ENCODE assay signal across 8 mouse cellular contexts in genomic region chr17:28079618-28080017, GRCm38 (mm10). TPM values are rescaled to one million over a fixed set of nuclear protein-coding genes. Genes with fewer than 3 reads are reported as not detected.
DNase-seq lines count a peak whose midpoint lies in the region; ATAC-seq lines count a peak whose summit lies in the region.

No protein-coding gene starts in this region.

- no peaks in the 10 kb centered on the region for H3K9me3 ChIP-seq in intestine, embryonic 15.5 days
- H3K9me3 ChIP-seq in midbrain, embryonic 11.5 days (ENCODE audit: control insufficient read depth, low read length), result no peaks in the 10 kb centered on the region

- peaks cover 22% of the 10 kb centered on the region for H3K4me1 ChIP-seq in intestine, embryonic 15.5 days (replicated peaks)
- H3K4me1 ChIP-seq in midbrain, embryonic 11.5 days (ENCODE audit: control insufficient read depth, insufficient read depth, low read length), result peaks cover 7% of the 10 kb centered on the region

- no peak overlapping the region for H3K27ac ChIP-seq in intestine, embryonic 15.5 days
- no peak overlapping the region for H3K27ac ChIP-seq in midbrain, embryonic 11.5 days (ENCODE audit: low read depth, low read length)

- no peaks in the 10 kb centered on the region for H3K36me3 ChIP-seq in intestine, embryonic 15.5 days
- no peaks in the 10 kb centered on the region for H3K36me3 ChIP-seq in midbrain, embryonic 11.5 days (ENCODE audit: control insufficient read depth, insufficient read depth, low read length)

- peak overlapping the region; percentile 65 for H3K9ac ChIP-seq in intestine, embryonic 15.5 days
- peak overlapping the region; percentile 57 for H3K9ac ChIP-seq in midbrain, embryonic 11.5 days (ENCODE audit: low read length)

- no peaks in the 10 kb centered on the region for H3K27me3 ChIP-seq in intestine, embryonic 15.5 days (replicated peaks)
- peaks cover 3% of the 10 kb centered on the region; the same call in 1 of the 2 replicates for H3K27me3 ChIP-seq in midbrain, embryonic 11.5 days (ENCODE audit: control insufficient read depth, insufficient read depth, low read length)

- ATAC-seq in intestine, embryonic 15.5 days, result peak; percentile 59
- peak; percentile 50 for ATAC-seq in midbrain, embryonic 11.5 days (ENCODE audit: low FRiP score)

- peak overlapping the region; percentile 100 for H3K4me2 ChIP-seq in intestine, embryonic 15.5 days (replicated peaks)
- peak overlapping the region; percentile 89 for H3K4me2 ChIP-seq in midbrain, embryonic 11.5 days

- WGBS in intestine, embryonic 15.5 days, result under 1% methylated on average over 25 of the region's 25 CpGs
- 2% methylated on average over 25 of the region's 25 CpGs for WGBS in midbrain, embryonic 11.5 days

- peak overlapping the region; percentile 67 for H3K4me3 ChIP-seq in intestine, embryonic 15.5 days (replicated peaks)
- peak overlapping the region; percentile 45 for H3K4me3 ChIP-seq in midbrain, embryonic 11.5 days (ENCODE audit: low read depth, low read length)

- intact Hi-C loops in gastrocnemius, postnatal 36 days (cut with DNase I), result loop anchor here (2.0 kb wide), 2 partner anchors 89 to 171 kb away; partner anchors contain the start of genes Anks1 and Taf11
- intact Hi-C loops in left cerebral cortex, postnatal 4 days (cut with DNase I), result loop anchor here (2.0 to 10.0 kb wide), 4 partner anchors 55 to 225 kb away; partner anchors contain the start of genes Anks1 and Taf11

- peak; percentile 80 to 87 for DNase-seq in adrenal gland, adult 18-20 months (ENCODE audit: low spot score in 2 of 2)
- DNase-seq in embryo, embryonic 10 days (ENCODE audit: low spot score), result peak; percentile 98
- DNase-seq in gastrocnemius, postnatal 36 days, result peak; percentile 73
- peak; percentile 92 for DNase-seq in left cerebral cortex, postnatal 4 days
- DNase-seq in midbrain, embryonic 11.5 days (ENCODE audit: low spot score, missing footprints), result peak; percentile 99
- DNase-seq in right cerebral cortex, postnatal 4 days, result peak; percentile 95
- peak; percentile 86 for DNase-seq in yolk sac, embryonic 10.5 days (ENCODE audit: low spot score)

RNA-seq across cellular contexts. Expression of gene Tcp11, which starts 0.8 kb away (rescaled TPM):
- not detected for total RNA-seq in adrenal gland, adult 18-20 months (2021)
- total RNA-seq in gastrocnemius, postnatal 36 days (2021), result not detected
- 1.2 and 1.6 TPM in 2 replicates for polyA plus RNA-seq in intestine, embryonic 15.5 days (2015; fragmentation: Nextera tagmentation; extraction: Ambion mirVana)
- 1 to 10 TPM; 2.2 to 3.6 TPM for total RNA-seq in left cerebral cortex, postnatal 4 days (2021)
- polyA plus RNA-seq in midbrain, embryonic 11.5 days (2014; fragmentation: Nextera tagmentation; extraction: Ambion mirVana), result 0.70 and 1.0 TPM in 2 replicates
